Mouse (Mus musculus) left cerebral cortex, adult 18-20 months (tissue): ENCODE measurements at regions not wholly inside any gene's neighbourhood (a gene's known extent, or its start where the extent isn't known, plus 50 kb on each side); places are given as distances from the start of the nearest gene placed in this dataset.

Experiments used
- DNase-seq, 2 experiments: peaks; one replicate each; pipeline ENCODE4 v3.0.0; 2021 to 2022; ENCODE audit warnings: low spot score in 2 of 2, mixed read lengths in 1 of 2

- no peak for DNase-seq
These were observed 146.6 kb upstream of the Rbms1 start for GRCm38 (mm10) chr2:61109564-61109963.

- DNase-seq, result no peak
These were observed 142.2 kb upstream of the Rbms1 start for GRCm38 (mm10) chr2:61105169-61105568.

DNA sequence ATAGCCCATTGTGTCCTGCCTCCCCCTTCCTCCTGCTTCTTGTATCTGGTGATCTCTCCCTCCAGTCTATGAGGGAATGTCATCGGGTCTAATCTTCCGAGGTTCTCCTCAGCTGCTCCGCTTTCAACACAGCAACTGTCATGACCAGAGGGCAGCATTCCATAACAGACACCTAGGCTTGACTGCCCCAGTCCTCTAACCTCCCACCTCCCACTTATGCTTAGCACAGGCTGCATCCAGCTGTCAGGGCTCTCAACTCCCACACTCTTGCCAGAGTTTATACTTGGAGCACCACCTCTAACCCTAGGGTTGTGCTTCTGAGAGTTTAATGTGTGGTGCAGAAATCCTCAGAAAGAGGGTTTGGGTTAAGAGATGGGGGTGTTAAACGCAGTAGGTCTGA is 137.9 kb upstream of the Rbms1 start:
- DNase-seq, result no peak

- no peak for DNase-seq
These were observed 125.5 kb upstream of the Rbms1 start for GRCm38 (mm10) chr2:61088501-61088900.

DNA sequence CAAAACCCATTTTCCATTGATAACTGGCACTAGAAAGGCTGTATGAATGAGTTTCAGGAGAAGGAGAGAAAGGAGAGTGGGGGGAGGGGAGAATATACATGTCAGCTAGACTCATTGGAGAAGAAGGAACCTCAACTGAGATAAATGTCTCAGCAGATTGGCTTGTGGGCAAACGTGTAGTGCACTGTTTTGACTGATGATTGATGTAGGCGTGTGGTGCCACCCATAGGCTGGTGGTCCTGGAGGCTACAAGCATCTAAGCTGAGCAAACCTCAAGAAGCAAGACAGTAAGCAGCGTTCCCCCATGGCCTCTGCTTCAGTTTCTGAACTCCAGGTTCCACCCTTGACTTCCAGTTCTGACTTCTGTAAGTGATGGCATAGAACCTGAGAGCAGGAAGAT is 121.8 kb upstream of the Rbms1 start:
- no peak for DNase-seq

GRCm38 (mm10) chr2:61083100-61083499 is 120.1 kb upstream of the Rbms1 start:
- no peak for DNase-seq

GRCm38 (mm10) chr2:61082640-61083039 is 119.6 kb upstream of the Rbms1 start:
- DNase-seq, result no peak

DNA sequence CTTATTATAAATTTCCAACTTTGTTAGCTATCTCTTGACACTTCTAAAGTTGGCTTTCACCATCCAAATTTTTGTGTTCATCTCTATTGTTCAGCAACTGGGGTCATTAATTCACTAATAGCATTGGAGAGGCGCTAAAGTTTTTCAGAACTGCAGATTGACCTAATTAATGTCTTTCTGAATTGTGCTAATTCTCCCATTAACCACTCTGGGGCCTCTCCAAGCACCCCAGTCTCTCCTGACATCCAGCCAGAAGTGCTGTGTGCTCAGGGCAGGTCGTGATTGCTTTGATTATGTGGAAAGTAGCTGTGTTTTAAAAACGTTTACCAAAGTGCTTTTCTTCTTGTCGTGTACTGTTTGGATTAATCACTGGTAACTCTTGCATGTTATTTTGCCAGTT is 117.0 kb upstream of the Rbms1 start:
- DNase-seq, result no peak

- DNase-seq, result no peak
These were observed 108.0 kb upstream of the Rbms1 start for GRCm38 (mm10) chr2:61071025-61071424.

- no peak for DNase-seq
These were observed 104.9 kb upstream of the Rbms1 start for GRCm38 (mm10) chr2:61067877-61068276.

- no peak for DNase-seq
These were observed 99.1 kb upstream of the Rbms1 start for GRCm38 (mm10) chr2:61062125-61062524.

DNA sequence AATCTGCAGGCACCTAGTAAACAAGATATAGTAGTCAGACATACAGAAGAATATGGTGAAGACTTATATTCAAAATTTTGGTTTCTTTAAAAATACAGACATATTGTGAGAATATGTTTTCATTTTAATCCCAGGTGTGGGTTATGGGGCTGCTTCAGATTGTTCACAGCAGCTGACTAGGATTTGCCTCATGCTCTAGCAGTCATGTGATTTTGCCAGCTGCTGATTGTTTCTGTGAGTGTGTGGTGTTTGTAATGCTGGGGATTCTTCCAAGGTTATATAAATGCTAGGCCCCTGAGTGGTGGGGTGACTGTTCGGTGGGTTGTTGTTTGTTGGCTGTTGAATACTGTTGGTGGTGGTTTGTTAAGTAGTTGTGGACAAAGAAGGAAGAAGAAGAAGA is 97.9 kb upstream of the Rbms1 start:
- DNase-seq, result no peak

DNA sequence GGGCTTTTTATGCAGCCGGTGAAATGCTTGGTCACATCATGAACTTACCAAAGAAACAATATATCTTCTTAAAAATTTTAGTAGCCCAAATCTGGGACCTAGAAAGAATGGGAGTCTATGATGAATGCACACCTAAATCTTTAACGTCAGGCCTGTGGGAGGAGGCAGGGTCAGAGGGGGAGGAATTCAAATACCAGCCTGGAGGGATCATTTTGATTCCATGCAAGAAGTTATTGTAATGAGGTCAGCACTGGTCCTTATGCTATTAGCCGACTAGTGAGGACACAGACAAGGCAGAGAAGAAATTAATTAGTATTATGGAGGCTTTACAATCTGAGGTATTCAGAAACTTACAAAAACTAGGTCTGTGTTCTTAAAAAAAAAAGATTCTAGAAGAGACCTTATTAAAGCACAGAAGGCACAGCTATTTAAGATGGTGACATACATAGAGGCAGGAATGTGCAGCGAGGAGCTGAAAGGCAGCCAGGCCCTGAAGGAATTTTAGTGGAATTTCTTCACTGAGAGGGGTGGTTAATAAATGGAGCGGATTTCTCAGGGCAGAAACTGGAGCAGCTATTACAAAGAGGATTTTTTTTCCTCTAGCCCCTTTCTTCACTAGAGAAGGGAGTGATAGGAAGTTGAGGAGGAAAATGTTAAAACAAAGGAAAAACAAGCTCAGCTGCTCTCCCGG is 95.7 kb upstream of the Rbms1 start:
- no peak for DNase-seq

GRCm38 (mm10) chr2:61052296-61052695 is 89.3 kb upstream of the Rbms1 start:
- DNase-seq, result no peak

GRCm38 (mm10) chr2:61051808-61052207 is 88.8 kb upstream of the Rbms1 start:
- no peak for DNase-seq

DNA sequence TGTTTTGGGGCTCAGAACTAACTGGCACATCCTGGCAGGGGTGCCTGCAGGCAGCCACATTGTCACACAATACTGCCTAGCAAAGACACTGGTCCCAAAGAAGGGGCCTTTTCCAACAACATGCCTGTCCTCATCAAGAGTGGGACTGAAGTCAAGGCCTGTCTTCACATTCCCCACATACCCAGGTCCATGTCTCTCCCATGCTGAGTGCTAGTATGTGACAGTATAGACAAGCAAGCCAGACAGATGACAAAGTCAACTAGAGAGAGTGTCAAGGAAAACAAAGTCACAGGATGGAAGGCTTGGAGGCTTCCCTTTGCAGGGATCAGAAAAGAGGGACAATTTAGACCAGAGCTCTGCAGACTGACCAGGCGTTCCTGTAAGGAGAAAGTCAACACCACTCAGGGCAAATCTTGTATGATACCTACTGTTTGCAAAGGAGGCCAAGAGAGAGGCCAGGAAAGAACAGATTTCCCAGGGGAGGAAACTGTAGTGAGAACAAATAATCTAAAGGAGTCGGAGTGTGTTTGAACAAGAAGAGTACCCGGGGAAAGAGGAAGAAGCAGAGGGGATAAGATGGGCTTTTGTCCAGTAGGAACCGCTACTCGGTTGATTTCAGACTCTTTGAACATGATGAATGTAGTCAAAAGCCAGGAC is 83.2 kb upstream of the Rbms1 start:
- DNase-seq, result no peak

- DNase-seq, result no peak
These were observed 82.5 kb upstream of the Rbms1 start for GRCm38 (mm10) chr2:61045467-61045866.

DNA sequence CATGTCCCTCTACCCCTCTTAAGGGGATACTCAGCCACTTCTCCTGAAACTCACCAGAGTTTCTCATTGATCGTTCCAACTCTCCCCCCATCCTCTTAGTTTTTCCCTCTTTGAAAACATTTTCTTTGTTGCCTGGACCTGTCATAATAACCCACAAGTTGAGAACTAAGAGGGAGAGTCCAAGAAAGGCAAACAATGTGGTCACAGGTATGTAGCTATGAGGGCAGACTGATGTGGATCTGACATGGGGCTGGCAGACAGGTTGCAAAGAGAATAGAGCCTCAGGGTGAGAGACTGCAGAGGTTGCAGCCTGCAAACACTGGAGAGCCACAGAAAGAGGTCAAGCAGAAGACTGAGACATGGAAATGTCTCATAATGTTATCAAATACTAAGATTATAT is 69.9 kb upstream of the Rbms1 start:
- DNase-seq, result no peak

GRCm38 (mm10) chr2:61029706-61030105 is 66.7 kb upstream of the Rbms1 start:
- DNase-seq, result no peak

DNA sequence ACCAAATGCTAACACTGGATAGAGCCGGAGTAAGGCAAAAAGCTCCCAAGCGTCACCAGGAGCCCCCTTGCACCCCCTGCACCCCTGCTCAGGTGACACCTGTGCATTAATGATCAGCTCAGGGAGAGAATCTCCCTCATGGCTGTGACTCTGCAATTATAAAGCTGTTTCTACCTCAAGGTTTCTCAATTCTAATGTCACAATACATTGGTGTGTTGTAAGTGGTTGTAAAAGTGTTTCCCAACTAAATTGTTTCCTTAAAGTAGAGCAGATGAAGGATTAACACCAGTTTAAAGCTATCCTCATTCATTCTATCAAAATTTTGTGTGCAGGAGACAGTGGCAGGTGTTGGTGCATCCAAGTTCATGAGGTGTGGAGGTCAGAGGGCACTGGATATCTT is 65.6 kb upstream of the Rbms1 start:
- DNase-seq, result no peak

GRCm38 (mm10) chr2:61027686-61028085 is 64.7 kb upstream of the Rbms1 start:
- DNase-seq, result no peak

DNA sequence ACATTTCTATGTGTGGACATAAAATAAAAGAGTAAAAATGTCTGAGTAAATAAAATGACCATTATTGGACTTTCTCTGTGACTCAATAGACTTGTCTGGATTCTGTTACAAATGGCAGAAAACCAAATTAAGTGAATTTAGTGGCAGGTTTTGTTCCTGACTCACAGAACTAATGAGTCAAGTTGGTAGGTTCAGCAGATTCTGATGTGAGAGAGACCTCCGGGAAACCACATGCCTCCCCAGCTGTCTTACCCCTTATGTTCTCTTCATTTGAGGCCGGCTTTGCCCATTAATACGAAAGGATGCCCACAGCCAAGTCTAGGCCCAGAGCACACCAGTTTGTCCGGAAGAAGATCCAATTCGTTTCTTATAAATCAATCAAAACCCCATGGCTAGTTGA is 59.4 kb upstream of the Rbms1 start:
- no peak for DNase-seq

DNA sequence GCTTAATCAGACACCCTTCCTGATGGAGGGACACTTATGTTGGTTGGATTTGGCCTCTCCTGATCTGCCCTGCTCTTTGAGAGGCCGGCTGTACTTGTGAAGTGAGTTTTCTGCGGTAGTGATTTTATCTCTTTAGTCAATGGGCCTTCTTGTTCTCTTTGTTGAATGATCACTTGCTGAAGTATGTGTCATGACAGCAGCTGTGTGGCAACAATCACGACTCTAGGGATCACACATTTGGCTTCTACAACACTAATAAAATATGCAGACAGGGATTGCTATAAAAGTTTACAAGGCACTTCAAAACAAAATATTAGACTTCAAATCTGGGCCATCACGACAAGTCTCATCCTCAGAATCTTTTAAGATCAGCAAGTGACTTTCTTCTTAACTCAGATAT is 57.8 kb upstream of the Rbms1 start:
- no peak for DNase-seq
